Mouse (Mus musculus) heart, embryonic 15.5 days (tissue): ENCODE results near the gene Eif2ak1. TPM values are rescaled to one million over a fixed set of nuclear protein-coding genes. Genes with fewer than 3 reads are reported as not detected.
"Not testable (repeated sequence)": the region's sequence is repeated elsewhere in the genome, so short reads cannot be mapped to it uniquely, and the experiment has no call there.

Experiments used
- ATAC-seq: fragments of 200-750 bp; cut with Nextera tagmentation; replicated peaks from 2 replicates; pipeline ENCODE4 v1.8.0; 2017; ENCODE audit warnings: low read depth, moderate TSS enrichment; ENCODE audit not compliant: insufficient number of reproducible peaks, insufficient read depth, low FRiP score
- H3K27ac ChIP-seq: fragments of 300-500 bp; sonication (generic); 2 replicates; pipeline ENCODE4 v1.5.1; 2015; ENCODE audit warnings: mild to moderate bottlenecking, inconsistent platforms
- H3K27me3 ChIP-seq: fragments of 300-500 bp; sonication (generic); 2 replicates; pipeline ENCODE4 v1.6.1; 2015; ENCODE audit warnings: inconsistent platforms
- H3K36me3 ChIP-seq: fragments of 300-500 bp; sonication (generic); 2 replicates; pipeline ENCODE4 v1.6.1; 2015; ENCODE audit warnings: mild to moderate bottlenecking, inconsistent platforms
- H3K4me1 ChIP-seq: fragments of 300-500 bp; sonication (generic); replicated peaks from 2 replicates; pipeline ENCODE4 v1.6.1; 2015; ENCODE audit warnings: inconsistent platforms
- H3K4me2 ChIP-seq: fragments of 300-500 bp; sonication (generic); 2 replicates; pipeline ENCODE4 v1.6.1; 2015; ENCODE audit warnings: inconsistent platforms, mild to moderate bottlenecking, moderate library complexity
- H3K4me3 ChIP-seq: fragments of 300-500 bp; sonication (generic); 2 replicates; pipeline ENCODE4 v1.5.1; 2015; ENCODE audit warnings: mild to moderate bottlenecking, inconsistent platforms
- H3K9ac ChIP-seq: fragments of 300-500 bp; sonication (generic); 2 replicates; pipeline ENCODE4 v1.6.1; 2015; ENCODE audit warnings: mild to moderate bottlenecking, inconsistent platforms
- H3K9me3 ChIP-seq: fragments of 300-500 bp; sonication (generic); replicated peaks from 2 replicates; pipeline ENCODE4 v1.6.1; 2016; ENCODE audit warnings: inconsistent platforms
- WGBS: fragments of 180-500 bp; shearing (Covaris S2); methylation state at CpG from one replicate; pipeline ENCODE4 v1.1.7; 2015; ENCODE audit warnings: mixed read lengths; 5-methylcytosine and 5-hydroxymethylcytosine counted together
- polyA plus RNA-seq: library from polyadenylated mRNA; unstranded; fragments of >200 nt; fragmentation: Nextera tagmentation; extraction: Ambion mirVana; gene quantifications from 2 replicates; pipeline ENCODE4 v1.2.1, GENCODE M21; 2015

Gene Eif2ak1
- 22.9 and 27.3 TPM in 2 replicates for polyA plus RNA-seq

- peak within 1 kb of the TSS; percentile 80 for H3K27ac ChIP-seq
- under 1% methylated on average over 37 of the region's 37 CpGs for WGBS
- no peaks in the 10 kb centered on the region for H3K27me3 ChIP-seq
- peak within 1 kb of the TSS; percentile 94 for H3K4me2 ChIP-seq
- peak within 1 kb of the TSS; percentile 67 for H3K4me3 ChIP-seq
- H3K9me3 ChIP-seq: no peaks in the 10 kb centered on the region
- peak; percentile 98 for ATAC-seq
- peak within 1 kb of the TSS; percentile 75 for H3K9ac ChIP-seq
- no peaks in the 10 kb centered on the region for H3K36me3 ChIP-seq
- H3K4me1 ChIP-seq: peaks cover 7% of the 10 kb centered on the region
These were observed at the start of gene Eif2ak1 for GRCm38 (mm10) chr5:143817116-143817930. TSS of gene Eif2ak1 (plus strand) at chr5:143817788.

DNA sequence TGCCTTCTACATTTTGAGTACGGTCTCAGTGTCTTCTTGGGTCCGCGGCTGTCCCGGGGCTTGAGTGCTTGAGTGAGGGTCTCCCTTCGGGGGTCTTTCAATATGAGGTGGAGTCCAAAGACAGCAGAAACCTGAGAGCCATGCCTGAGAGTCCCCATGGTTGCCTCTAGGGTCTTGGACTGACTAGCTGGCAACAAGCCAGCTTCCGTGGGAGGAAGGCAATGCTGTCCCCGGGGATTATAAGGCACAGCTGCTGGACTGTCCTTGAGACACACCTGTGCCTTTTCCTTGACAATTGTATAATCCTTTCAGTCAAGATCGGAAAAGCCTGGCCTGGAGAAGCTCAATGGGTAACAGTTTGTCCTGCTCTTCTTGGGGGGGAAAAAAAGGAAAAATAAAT lies 35.6 kb upstream of the Eif2ak1 start:
- 82% methylated on average over 8 of the region's 8 CpGs for WGBS
- H3K27me3 ChIP-seq: no peaks in the 10 kb centered on the region
- no peak for ATAC-seq
- no peak overlapping the region for H3K27ac ChIP-seq
- no peaks in the 10 kb centered on the region for H3K36me3 ChIP-seq
- no peak overlapping the region for H3K9ac ChIP-seq
- H3K4me2 ChIP-seq: no peak overlapping the region
- H3K4me1 ChIP-seq: 0 out of 2 replicates have a peak, but pooled peaks cover 3% of the 10 kb centered on the region
- H3K9me3 ChIP-seq: no peaks in the 10 kb centered on the region
- no peak overlapping the region for H3K4me3 ChIP-seq

- H3K36me3 ChIP-seq: no peaks in the 10 kb centered on the region
- no peak overlapping the region for H3K4me3 ChIP-seq
- H3K4me1 ChIP-seq: 0 out of 2 replicates have a peak, but pooled peaks cover 3% of the 10 kb centered on the region
- H3K27ac ChIP-seq: no peak overlapping the region
- no peaks in the 10 kb centered on the region for H3K9me3 ChIP-seq
- no peaks in the 10 kb centered on the region for H3K27me3 ChIP-seq
- ATAC-seq: no peak
- H3K9ac ChIP-seq: no peak overlapping the region
- no peak overlapping the region for H3K4me2 ChIP-seq
- 42% methylated on average over 6 of the region's 6 CpGs for WGBS
These were observed 32.2 kb upstream of the Eif2ak1 start for GRCm38 (mm10) chr5:143785391-143785790.

GRCm38 (mm10) chr5:143801216-143801615 lies 16.4 kb upstream of the Eif2ak1 start:
- H3K4me1 ChIP-seq, H3K9ac ChIP-seq, ATAC-seq, H3K27me3 ChIP-seq, H3K4me2 ChIP-seq, H3K4me3 ChIP-seq, H3K9me3 ChIP-seq, H3K27ac ChIP-seq, H3K36me3 ChIP-seq: not testable (repeated sequence)
- 82% methylated on average over 6 of the region's 6 CpGs for WGBS

DNA sequence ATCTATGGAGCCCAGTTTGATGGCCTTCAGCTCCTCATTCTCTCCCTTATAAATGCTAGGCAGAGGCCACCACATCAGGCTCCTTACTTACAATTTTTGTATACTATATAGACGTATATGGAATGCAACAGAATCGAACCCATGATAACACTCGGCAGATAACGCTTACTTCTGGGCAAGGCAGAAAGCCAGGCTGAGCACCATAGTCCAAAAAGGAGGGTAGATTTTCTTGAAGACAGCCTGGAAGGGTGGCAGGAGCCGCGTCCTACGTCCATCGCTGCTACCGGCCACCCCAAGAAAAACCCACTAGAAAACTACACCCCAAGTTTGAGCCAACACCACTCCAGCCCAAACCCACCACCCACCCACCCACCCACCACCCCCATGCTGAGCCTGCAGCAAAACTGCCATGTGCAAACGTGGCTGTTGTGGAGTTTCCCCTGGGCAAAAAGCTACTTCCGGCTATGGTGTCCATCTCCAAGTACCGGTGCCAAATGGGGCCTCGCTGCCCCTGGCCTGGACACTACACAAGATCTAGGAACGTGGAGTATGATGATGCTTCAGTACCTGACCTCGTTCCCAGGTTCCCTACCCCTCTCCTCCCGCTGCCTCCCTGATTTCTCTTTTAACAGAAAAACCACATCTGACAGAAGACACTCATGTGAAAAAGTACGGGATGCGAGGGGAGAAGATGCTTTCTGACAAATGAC lies 13.4 kb upstream of the Eif2ak1 start:
- Histone ChIP-seq H3K27me3 (no peaks in the 10 kb centered on the region), H3K36me3 (no peaks in the 10 kb centered on the region), H3K9me3 (no peaks in the 10 kb centered on the region), H3K27ac (no peak overlapping the region), H3K4me2 (no peak overlapping the region), H3K4me3 (no peak overlapping the region), H3K4me1 (no peaks in the 10 kb centered on the region), H3K9ac (no peak overlapping the region)
- no peak for ATAC-seq
- 79% methylated on average over 18 of the region's 18 CpGs for WGBS

DNA sequence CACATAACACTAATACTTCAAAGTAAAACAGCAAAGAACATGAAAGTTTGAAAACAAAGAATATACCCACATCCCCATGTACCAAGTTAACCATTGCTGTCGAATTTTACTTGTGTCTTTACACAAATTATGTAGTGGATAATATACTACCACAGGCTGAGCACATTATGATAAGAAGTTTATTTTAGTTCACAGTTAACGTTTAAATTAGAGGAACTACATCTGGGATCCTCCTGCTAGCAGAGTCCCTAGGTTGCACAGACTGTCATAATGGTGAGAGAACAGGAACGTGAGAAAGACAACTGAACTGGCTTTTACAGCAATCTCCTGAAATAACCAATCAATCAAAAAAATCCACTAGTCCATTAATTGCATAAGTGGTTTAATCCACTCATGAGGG lies 10.3 kb upstream of the Eif2ak1 start:
- H3K27me3 ChIP-seq: no peaks in the 10 kb centered on the region
- no peak overlapping the region for H3K4me3 ChIP-seq
- 50% methylated on average over 3 of the region's 3 CpGs for WGBS
- H3K27ac ChIP-seq: no peak overlapping the region
- no peak overlapping the region for H3K4me2 ChIP-seq
- no peaks in the 10 kb centered on the region for H3K4me1 ChIP-seq
- ATAC-seq: no peak
- no peaks in the 10 kb centered on the region for H3K36me3 ChIP-seq
- H3K9ac ChIP-seq: no peak overlapping the region
- H3K9me3 ChIP-seq: no peaks in the 10 kb centered on the region

DNA sequence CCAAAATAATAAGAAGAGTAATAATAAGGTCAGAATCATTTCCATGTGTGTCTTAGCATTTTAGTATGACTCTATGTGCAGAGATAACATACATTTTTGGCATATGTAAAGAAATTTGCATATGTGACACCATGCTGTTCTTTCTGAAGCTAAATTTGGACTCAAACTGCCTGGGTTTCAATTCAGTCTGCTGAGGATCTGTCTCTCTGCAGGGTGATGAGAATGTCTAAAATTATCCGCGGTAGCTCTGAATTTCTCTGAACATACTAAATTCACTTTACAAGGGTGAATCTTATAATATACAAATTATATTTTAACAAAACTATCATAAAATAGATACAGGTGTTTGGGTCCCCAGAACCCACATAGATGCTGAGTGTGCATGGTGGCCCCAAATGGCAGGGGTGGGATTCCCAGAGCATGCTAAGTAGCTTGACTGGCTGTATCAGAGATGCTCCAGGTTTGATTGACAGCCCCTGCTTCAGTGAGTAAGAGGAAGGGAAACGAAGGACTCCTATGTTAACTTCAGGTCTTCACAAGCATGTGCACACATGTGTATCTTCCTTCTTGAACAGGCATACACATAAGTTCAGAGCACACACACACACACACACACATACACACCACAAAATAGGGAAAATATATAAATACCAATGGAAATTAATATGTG lies 8.0 kb upstream of the Eif2ak1 start:
- H3K4me1 ChIP-seq: no peaks in the 10 kb centered on the region
- no peak overlapping the region for H3K9ac ChIP-seq
- ATAC-seq: no peak
- no peaks in the 10 kb centered on the region for H3K27me3 ChIP-seq
- 82% methylated on average over 3 of the region's 3 CpGs for WGBS
- no peaks in the 10 kb centered on the region for H3K36me3 ChIP-seq
- H3K4me2 ChIP-seq: no peak overlapping the region
- no peak overlapping the region for H3K27ac ChIP-seq
- H3K9me3 ChIP-seq: no peaks in the 10 kb centered on the region
- no peak overlapping the region for H3K4me3 ChIP-seq

DNA sequence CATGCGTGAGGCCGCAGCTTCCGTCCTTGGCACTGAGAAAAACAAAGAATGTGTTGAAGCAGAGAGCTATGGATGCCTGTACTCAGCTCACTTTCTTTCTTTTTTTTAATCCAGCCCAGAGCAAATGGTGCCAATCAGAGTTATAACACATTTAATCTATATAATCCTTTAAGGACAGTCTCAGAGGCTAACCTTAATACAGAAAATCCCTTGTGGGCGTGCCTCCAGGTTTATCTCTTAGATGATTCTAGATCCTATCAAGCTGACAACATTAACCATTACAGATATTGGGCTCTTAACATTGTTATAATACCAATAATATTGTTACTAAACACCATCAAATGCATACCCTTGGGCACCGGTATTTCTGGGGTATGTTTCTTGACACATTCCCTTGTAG lies 5.9 kb upstream of the Eif2ak1 start:
- H3K4me3 ChIP-seq: no peak overlapping the region
- H3K4me1 ChIP-seq: no peaks in the 10 kb centered on the region
- H3K27ac ChIP-seq: no peak overlapping the region
- no peak overlapping the region for H3K4me2 ChIP-seq
- H3K36me3 ChIP-seq: no peaks in the 10 kb centered on the region
- no peak overlapping the region for H3K9ac ChIP-seq
- H3K27me3 ChIP-seq: no peaks in the 10 kb centered on the region
- WGBS: 83% methylated on average over 5 of the region's 5 CpGs
- no peaks in the 10 kb centered on the region for H3K9me3 ChIP-seq
- ATAC-seq: no peak

GRCm38 (mm10) chr5:143814626-143815025 lies 3.0 kb upstream of the Eif2ak1 start:
- no peaks in the 10 kb centered on the region for H3K36me3 ChIP-seq
- no peak overlapping the region for H3K27ac ChIP-seq
- peaks cover 7% of the 10 kb centered on the region for H3K4me1 ChIP-seq
- H3K9me3 ChIP-seq: no peaks in the 10 kb centered on the region
- no peak overlapping the region for H3K4me3 ChIP-seq
- H3K4me2 ChIP-seq: no peak overlapping the region
- WGBS: 63% methylated on average over 2 of the region's 2 CpGs
- no peak overlapping the region for H3K9ac ChIP-seq
- ATAC-seq: no peak
- no peaks in the 10 kb centered on the region for H3K27me3 ChIP-seq

GRCm38 (mm10) chr5:143817931-143818311 lies 333 bp downstream of the Eif2ak1 start:
- Histone ChIP-seq H3K9ac (peak overlapping the region; percentile 75), H3K36me3 (no peaks in the 10 kb centered on the region)
- under 1% methylated on average over 32 of the region's 32 CpGs for WGBS

GRCm38 (mm10) chr5:143818461-143818860 lies 873 bp downstream of the Eif2ak1 start:
- ATAC-seq: no peak

More at GRCm38 (mm10) chr5:143817931-143818311, 333 bp downstream of the Eif2ak1 start:
- Histone ChIP-seq H3K27me3 (no peaks in the 10 kb centered on the region), H3K9me3 (no peaks in the 10 kb centered on the region), H3K4me1 (peaks cover 7% of the 10 kb centered on the region), H3K4me3 (peak overlapping the region; percentile 67), H3K4me2 (peak overlapping the region; percentile 94), H3K27ac (peak overlapping the region; percentile 41; the same call in 1 of the 2 replicates)
- peak; percentile 60 for ATAC-seq

More at GRCm38 (mm10) chr5:143818461-143818860, 873 bp downstream of the Eif2ak1 start:
- H3K27ac ChIP-seq: no peak overlapping the region
- no peaks in the 10 kb centered on the region for H3K27me3 ChIP-seq
- peaks cover 7% of the 10 kb centered on the region for H3K4me1 ChIP-seq
- H3K4me3 ChIP-seq: peak overlapping the region; percentile 67
- WGBS: 8% methylated on average over 10 of the region's 10 CpGs
- H3K9ac ChIP-seq: peak overlapping the region; percentile 75
- no peaks in the 10 kb centered on the region for H3K36me3 ChIP-seq
- H3K9me3 ChIP-seq: no peaks in the 10 kb centered on the region
- peak overlapping the region; percentile 94 for H3K4me2 ChIP-seq
